Mouse (Mus musculus) neural tube, embryonic 13.5 days (tissue): Measurements from ENCODE around the gene Lenep. TPM values are rescaled to one million over a fixed set of nuclear protein-coding genes. Genes with fewer than 3 reads are reported as not detected.

ENCODE experiments used
- ATAC-seq: fragments of 200-750 bp; cut with Nextera tagmentation; 2 replicates; pipeline ENCODE4 v1.8.0; 2017; ENCODE audit warnings: low read depth, mild to moderate bottlenecking, moderate TSS enrichment, moderate library complexity
- H3K27ac ChIP-seq: fragments of 300-500 bp; sonication (generic); replicated peaks from 2 replicates; pipeline ENCODE4 v1.5.1; 2015; ENCODE audit warnings: moderate library complexity, mild to moderate bottlenecking, inconsistent platforms
- H3K27me3 ChIP-seq: fragments of 300-500 bp; sonication (generic); 2 replicates; pipeline ENCODE4 v1.6.1; 2015; ENCODE audit warnings: mild to moderate bottlenecking, inconsistent platforms
- H3K36me3 ChIP-seq: fragments of 300-500 bp; sonication (generic); 2 replicates; pipeline ENCODE4 v1.6.1; 2015; ENCODE audit warnings: mild to moderate bottlenecking, inconsistent platforms
- H3K4me1 ChIP-seq: fragments of 300-500 bp; sonication (generic); replicated peaks from 2 replicates; pipeline ENCODE4 v1.6.1; 2015; ENCODE audit warnings: inconsistent platforms
- H3K4me2 ChIP-seq: fragments of 300-500 bp; sonication (generic); 2 replicates; pipeline ENCODE4 v1.6.1; 2015; ENCODE audit warnings: inconsistent platforms, mild to moderate bottlenecking, moderate library complexity
- H3K4me3 ChIP-seq: fragments of 300-500 bp; sonication (generic); 2 replicates; pipeline ENCODE4 v1.5.1; 2015; ENCODE audit warnings: mild to moderate bottlenecking, inconsistent platforms
- H3K9ac ChIP-seq: fragments of 300-500 bp; sonication (generic); 2 replicates; pipeline ENCODE4 v1.6.1; 2015; ENCODE audit warnings: moderate library complexity, mild to moderate bottlenecking, inconsistent platforms
- H3K9me3 ChIP-seq: fragments of 300-500 bp; sonication (generic); 2 replicates; pipeline ENCODE4 v1.6.1; 2016; ENCODE audit warnings: inconsistent platforms
- WGBS: fragments of 180-500 bp; shearing (Covaris S2); methylation state at CpG from one replicate; pipeline ENCODE4 v1.1.7; 2015; 5-methylcytosine and 5-hydroxymethylcytosine counted together
- polyA plus RNA-seq: library from polyadenylated mRNA; unstranded; fragments of >200 nt; fragmentation: Nextera tagmentation; extraction: Ambion mirVana; gene quantifications from 2 replicates; pipeline ENCODE4 v1.2.1, GENCODE M21; 2015

The Lenep gene
- polyA plus RNA-seq, 1 experiment from 2014 or later: 0.84 TPM

DNA sequence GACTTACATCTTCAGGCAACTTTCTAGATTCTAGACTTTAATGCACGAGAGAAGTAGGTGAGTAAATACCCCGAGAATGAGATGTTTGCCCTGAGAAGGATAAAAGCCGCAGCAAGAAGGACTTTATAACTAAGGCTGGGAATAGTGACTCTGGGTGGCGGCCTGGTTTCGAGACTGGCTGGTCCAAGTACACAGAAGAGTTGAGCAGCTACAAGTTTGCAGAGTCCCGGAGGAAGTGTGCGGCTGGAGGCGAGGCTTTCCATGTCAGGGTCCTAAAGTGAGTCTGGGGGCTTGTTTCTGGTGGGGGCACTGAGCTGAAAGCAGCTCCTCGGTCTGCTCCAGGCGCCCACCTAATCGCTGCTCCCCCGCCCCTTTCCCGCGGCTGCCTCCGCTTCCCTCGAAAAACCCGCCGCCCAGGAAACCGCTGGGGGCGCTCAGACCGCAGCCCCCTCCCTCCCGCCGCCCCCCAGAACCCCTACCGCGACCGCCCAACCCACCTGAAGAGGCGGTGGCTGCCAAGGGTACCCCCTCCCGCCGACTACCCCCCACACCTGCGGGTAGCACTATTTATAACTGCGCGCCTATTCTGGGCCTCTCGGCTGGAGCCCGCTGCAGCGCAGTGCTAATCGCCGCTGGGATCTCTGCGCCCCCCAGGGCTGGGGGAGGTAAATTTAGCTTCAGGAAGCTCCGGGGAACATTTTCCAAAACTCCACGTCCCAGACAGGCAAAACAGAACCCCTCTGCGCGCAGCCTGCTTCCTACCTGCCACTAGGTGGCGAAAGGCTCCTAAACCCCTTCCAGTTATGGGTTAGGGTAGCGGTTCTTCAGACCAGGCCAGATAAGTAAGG, 6.6 kb downstream of the Lenep start:
- no peaks in the 10 kb centered on the region for H3K9me3 ChIP-seq
- H3K9ac ChIP-seq: peak overlapping the region; percentile 58
- H3K4me1 ChIP-seq: peaks cover 59% of the 10 kb centered on the region
- 1% methylated on average over 43 of the region's 44 CpGs for WGBS
- peak overlapping the region; percentile 51 for H3K4me3 ChIP-seq
- H3K27ac ChIP-seq: no peak overlapping the region
- peak overlapping the region; percentile 99 for H3K4me2 ChIP-seq
- peaks cover 32% of the 10 kb centered on the region for H3K27me3 ChIP-seq
- ATAC-seq: no peak
- H3K36me3 ChIP-seq: 0 out of 2 replicates have a peak, but pooled peaks cover 8% of the 10 kb centered on the region

- Histone ChIP-seq H3K4me1 (peaks cover 65% of the 10 kb centered on the region), H3K27me3 (peaks cover 32% of the 10 kb centered on the region), H3K4me3 (peak overlapping the region; percentile 51), H3K4me2 (peak overlapping the region; percentile 99), H3K9me3 (no peaks in the 10 kb centered on the region), H3K27ac (0 out of 2 replicates have a peak overlapping the region, but pooled peaks have one; percentile 23), H3K9ac (peak overlapping the region; percentile 73; the same call in 1 of the 2 replicates), H3K36me3 (0 out of 2 replicates have a peak, but pooled peaks cover 7% of the 10 kb centered on the region)
- no peak for ATAC-seq
- 2% methylated on average over 10 of the region's 10 CpGs for WGBS
Measured at GRCm38 (mm10) chr3:89395419-89395805, 7.2 kb downstream of the Lenep start.

DNA sequence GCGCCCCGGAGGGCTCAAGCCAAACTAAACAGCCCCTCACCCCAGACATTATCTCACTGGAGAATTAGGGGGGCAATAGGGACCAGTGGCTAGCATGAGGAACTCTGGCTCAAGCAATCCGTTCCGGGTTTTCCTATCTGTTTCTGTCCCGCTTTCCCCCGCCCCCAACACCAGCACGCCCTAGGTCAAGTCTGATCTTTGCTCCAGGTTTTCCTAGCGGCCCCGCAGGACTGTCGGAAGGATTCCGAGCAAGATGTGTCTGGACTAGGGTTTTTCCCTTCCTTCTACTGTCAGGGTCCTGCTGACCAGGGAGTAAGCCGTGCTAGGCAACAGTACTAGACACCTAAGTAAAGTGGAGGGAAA, 7.7 kb downstream of the Lenep start:
- H3K4me2 ChIP-seq: peak overlapping the region; percentile 99
- peak overlapping the region; percentile 73 for H3K9ac ChIP-seq
- H3K27ac ChIP-seq: peak overlapping the region; percentile 23
- H3K4me3 ChIP-seq: peak overlapping the region; percentile 51
- H3K27me3 ChIP-seq: peaks cover 32% of the 10 kb centered on the region
- H3K4me1 ChIP-seq: peaks cover 69% of the 10 kb centered on the region
- no peaks in the 10 kb centered on the region for H3K9me3 ChIP-seq
- H3K36me3 ChIP-seq: 0 out of 2 replicates have a peak, but pooled peaks cover 2% of the 10 kb centered on the region
- 0% methylated on average over 11 of the region's 12 CpGs for WGBS
- no peak for ATAC-seq

- Histone ChIP-seq H3K4me2 (peak within 1 kb of the TSS; percentile 99), H3K4me1 (peaks cover 69% of the 10 kb centered on the region), H3K27me3 (peaks cover 32% of the 10 kb centered on the region), H3K36me3 (no peaks in the 10 kb centered on the region), H3K9me3 (no peaks in the 10 kb centered on the region), H3K9ac (peak within 1 kb of the TSS; percentile 73), H3K4me3 (peak within 1 kb of the TSS; percentile 51), H3K27ac (peak within 1 kb of the TSS; percentile 68)
- ATAC-seq: peak; percentile 54
- under 1% methylated on average over 41 of the region's 42 CpGs for WGBS
Measured at GRCm38 (mm10) chr3:89394006-89394893, 8.3 kb downstream of the Lenep start, which contains the start of gene Zbtb7b. Gene Zbtb7b, minus strand, starts transcription at chr3:89394776.

DNA sequence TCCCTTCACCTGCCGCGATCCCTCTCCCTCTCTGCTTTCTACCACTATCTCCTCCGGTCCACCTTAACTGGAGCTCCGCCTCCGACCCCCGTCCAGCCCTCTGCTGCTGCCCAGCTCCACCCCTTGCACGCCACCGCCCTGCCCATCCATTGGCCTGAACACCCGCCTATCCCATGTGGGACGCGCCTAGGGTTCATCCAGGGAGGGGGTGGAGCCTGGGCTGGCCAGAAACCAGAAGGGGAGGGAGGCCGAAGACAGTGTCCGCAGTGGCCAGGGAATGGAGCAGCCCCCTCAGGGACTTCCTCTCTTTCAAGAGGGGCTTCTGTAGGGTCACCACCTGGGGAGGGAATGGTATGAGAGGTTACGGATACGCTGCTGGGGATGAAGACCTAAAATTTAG, 9.0 kb downstream of the Lenep start:
- Histone ChIP-seq H3K4me2 (peak overlapping the region; percentile 99), H3K9me3 (no peaks in the 10 kb centered on the region), H3K4me3 (peak overlapping the region; percentile 51), H3K36me3 (no peaks in the 10 kb centered on the region), H3K9ac (peak overlapping the region; percentile 73), H3K27ac (peak overlapping the region; percentile 68), H3K27me3 (peaks cover 32% of the 10 kb centered on the region), H3K4me1 (peaks cover 70% of the 10 kb centered on the region)
- peak; percentile 91 for ATAC-seq
- WGBS: under 1% methylated on average over 15 of the region's 15 CpGs

DNA sequence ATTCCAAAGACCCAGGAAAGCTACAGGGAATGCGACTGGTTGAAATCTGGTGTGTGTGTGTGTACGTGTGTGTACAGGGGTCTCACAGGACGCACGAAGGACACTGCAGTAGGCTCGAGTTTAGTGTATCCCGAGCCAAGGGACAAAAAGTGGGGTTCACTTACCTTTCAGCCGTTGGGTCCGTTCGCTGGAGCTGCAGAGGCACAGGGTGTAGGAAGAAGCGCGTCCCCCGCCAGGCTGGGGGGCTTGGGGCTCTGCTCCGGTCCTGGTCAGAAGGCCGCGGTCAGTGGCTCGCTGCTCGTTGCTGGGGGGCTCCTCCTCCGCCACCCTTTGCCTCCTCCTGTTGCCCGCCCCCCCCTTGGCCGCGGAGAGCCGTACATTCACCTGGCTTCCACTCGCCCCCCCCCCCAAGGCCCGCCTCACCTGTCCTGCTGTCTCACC, 9.7 kb downstream of the Lenep start:
- Histone ChIP-seq H3K9me3 (no peaks in the 10 kb centered on the region), H3K9ac (peak overlapping the region; percentile 71; the same call in 1 of the 2 replicates), H3K4me3 (peak overlapping the region; percentile 51), H3K36me3 (no peaks in the 10 kb centered on the region), H3K27ac (no peak overlapping the region), H3K4me1 (peaks cover 73% of the 10 kb centered on the region), H3K4me2 (peak overlapping the region; percentile 99), H3K27me3 (peaks cover 32% of the 10 kb centered on the region)
- no peak for ATAC-seq
- 0% methylated on average over 18 of the region's 24 CpGs for WGBS

GRCm38 (mm10) chr3:89391663-89392511, 10.7 kb downstream of the Lenep start:
- WGBS: under 1% methylated on average over 54 of the region's 56 CpGs
- peaks cover 32% of the 10 kb centered on the region for H3K27me3 ChIP-seq
- H3K36me3 ChIP-seq: no peaks in the 10 kb centered on the region
- H3K4me2 ChIP-seq: peak overlapping the region; percentile 99
- H3K9me3 ChIP-seq: no peaks in the 10 kb centered on the region
- H3K27ac ChIP-seq: no peak overlapping the region
- peak overlapping the region; percentile 71 for H3K9ac ChIP-seq
- ATAC-seq: no peak
- peaks cover 71% of the 10 kb centered on the region for H3K4me1 ChIP-seq
- peak overlapping the region; percentile 51 for H3K4me3 ChIP-seq

GRCm38 (mm10) chr3:89390699-89391662, 11.6 kb downstream of the Lenep start:
- Histone ChIP-seq H3K4me3 (peak overlapping the region; percentile 51), H3K9me3 (no peaks in the 10 kb centered on the region), H3K4me1 (peaks cover 62% of the 10 kb centered on the region), H3K27me3 (peaks cover 28% of the 10 kb centered on the region), H3K9ac (peak overlapping the region; percentile 71), H3K4me2 (peak overlapping the region; percentile 99), H3K36me3 (no peaks in the 10 kb centered on the region), H3K27ac (no peak overlapping the region)
- WGBS: 8% methylated on average over 19 of the region's 19 CpGs
- ATAC-seq: no peak

GRCm38 (mm10) chr3:89390111-89390515, 12.5 kb downstream of the Lenep start:
- Histone ChIP-seq H3K9me3 (no peaks in the 10 kb centered on the region), H3K9ac (no peak overlapping the region), H3K27ac (no peak overlapping the region), H3K4me2 (no peak overlapping the region), H3K4me3 (no peak overlapping the region), H3K36me3 (no peaks in the 10 kb centered on the region), H3K4me1 (peaks cover 54% of the 10 kb centered on the region), H3K27me3 (peaks cover 24% of the 10 kb centered on the region)
- no peak for ATAC-seq
- WGBS: 51% methylated on average over 5 of the region's 5 CpGs

- H3K4me2 ChIP-seq: no peak overlapping the region
- WGBS: 62% methylated on average over 5 of the region's 6 CpGs
- H3K4me1 ChIP-seq: peaks cover 44% of the 10 kb centered on the region
- no peaks in the 10 kb centered on the region for H3K9me3 ChIP-seq
- ATAC-seq: no peak
- H3K27ac ChIP-seq: no peak overlapping the region
- no peak overlapping the region for H3K4me3 ChIP-seq
- no peak overlapping the region for H3K9ac ChIP-seq
- peaks cover 16% of the 10 kb centered on the region for H3K27me3 ChIP-seq
- H3K36me3 ChIP-seq: no peaks in the 10 kb centered on the region
Measured at GRCm38 (mm10) chr3:89388901-89389740, 13.5 kb downstream of the Lenep start.
